ENCODE assay signal across 8 mouse cellular contexts in genomic region chr11:97415330-97415711, GRCm38 (mm10). TPM values are rescaled to one million over a fixed set of nuclear protein-coding genes. Genes with fewer than 3 reads are reported as not detected.
DNase-seq lines count a peak whose midpoint lies in the region; ATAC-seq and TF ChIP-seq lines count a peak whose summit lies in the region.

Gene Arhgap23 (plus strand): TSS chr11:97415533.

- WGBS in embryonic facial prominence, embryonic 10.5 days: under 1% methylated on average over 29 of the region's 29 CpGs
- under 1% methylated on average over 24 of the region's 29 CpGs for WGBS in heart, embryonic 10.5 days
- WGBS in kidney, postnatal 0 days: under 1% methylated on average over 29 of the region's 29 CpGs
- under 1% methylated on average over 28 of the region's 29 CpGs for WGBS in lung, embryonic 14.5 days

- no peak for DNase-seq in urinary bladder, adult 2 months (ENCODE audit: low spot score)
- DNase-seq in urinary bladder, postnatal 10 days (ENCODE audit: low spot score): no peak
- peak; percentile 89 for DNase-seq in embryonic facial prominence, embryonic 10.5 days (ENCODE audit: low spot score)
- peak; percentile 90 for DNase-seq in heart, embryonic 10.5 days (ENCODE audit: low spot score)
- DNase-seq in kidney, postnatal 0 days (ENCODE audit: low spot score): peak; percentile 86
- DNase-seq in lung, embryonic 14.5 days: peak; percentile 88
- no peak for DNase-seq in frontal cortex, postnatal 14 days (ENCODE audit: low spot score in 2 of 2)

- no peaks in the 10 kb centered on the region for H3K36me3 ChIP-seq in embryonic facial prominence, embryonic 10.5 days (replicated peaks)
- H3K36me3 ChIP-seq in heart, embryonic 10.5 days: 0 out of 2 replicates have a peak, but pooled peaks cover 2% of the 10 kb centered on the region
- no peaks in the 10 kb centered on the region for H3K36me3 ChIP-seq in kidney, postnatal 0 days (ENCODE audit: insufficient read depth, low read length)
- H3K36me3 ChIP-seq in lung, embryonic 14.5 days (ENCODE audit: insufficient read depth): no peaks in the 10 kb centered on the region

- TF ChIP-seq CTCF in kidney, postnatal 0 days (IDR thresholded peaks at IDR 0.05; ENCODE audit: low read depth): no peak
- no peak for TF ChIP-seq CTCF in lung, embryonic 14.5 days (IDR thresholded peaks at IDR 0.05; ENCODE audit: low read depth)

- H3K27ac ChIP-seq in embryonic facial prominence, embryonic 10.5 days (replicated peaks): peak within 1 kb of the TSS; percentile 90
- H3K27ac ChIP-seq in heart, embryonic 10.5 days: peak within 1 kb of the TSS; percentile 96
- H3K27ac ChIP-seq in kidney, postnatal 0 days: peak within 1 kb of the TSS; percentile 74
- peak within 1 kb of the TSS; percentile 91 for H3K27ac ChIP-seq in lung, embryonic 14.5 days (ENCODE audit: low read depth)

- no peaks in the 10 kb centered on the region for H3K9me3 ChIP-seq in embryonic facial prominence, embryonic 10.5 days
- no peaks in the 10 kb centered on the region for H3K9me3 ChIP-seq in heart, embryonic 10.5 days
- H3K9me3 ChIP-seq in kidney, postnatal 0 days (replicated peaks; ENCODE audit: low read length): no peaks in the 10 kb centered on the region
- H3K9me3 ChIP-seq in lung, embryonic 14.5 days (ENCODE audit: low read depth, low read length): no peaks in the 10 kb centered on the region

- H3K4me1 ChIP-seq in embryonic facial prominence, embryonic 10.5 days: peaks cover 61% of the 10 kb centered on the region
- peaks cover 63% of the 10 kb centered on the region for H3K4me1 ChIP-seq in heart, embryonic 10.5 days
- peaks cover 9% of the 10 kb centered on the region; the same call in 1 of the 2 replicates for H3K4me1 ChIP-seq in kidney, postnatal 0 days (replicated peaks; ENCODE audit: insufficient read depth, low read length)
- H3K4me1 ChIP-seq in lung, embryonic 14.5 days (ENCODE audit: insufficient read depth): peaks cover 7% of the 10 kb centered on the region; the same call in 1 of the 2 replicates

- peak within 1 kb of the TSS; percentile 83 for H3K9ac ChIP-seq in kidney, postnatal 0 days (ENCODE audit: low read depth, low read length)
- H3K9ac ChIP-seq in lung, embryonic 14.5 days: peak within 1 kb of the TSS; percentile 82

- H3K27me3 ChIP-seq in embryonic facial prominence, embryonic 10.5 days (replicated peaks; ENCODE audit: low read depth, poor library complexity, severe bottlenecking): peaks cover 13% of the 10 kb centered on the region; the same call in 1 of the 2 replicates
- no peaks in the 10 kb centered on the region for H3K27me3 ChIP-seq in heart, embryonic 10.5 days (ENCODE audit: insufficient read depth, poor library complexity, severe bottlenecking)
- H3K27me3 ChIP-seq in kidney, postnatal 0 days (ENCODE audit: insufficient read depth, low read length): no peaks in the 10 kb centered on the region
- no peaks in the 10 kb centered on the region for H3K27me3 ChIP-seq in lung, embryonic 14.5 days (ENCODE audit: insufficient read depth, low read length)

- ATAC-seq in kidney, postnatal 0 days (replicated peaks; ENCODE audit: low FRiP score, low read depth): peak; percentile 78
- ATAC-seq in lung, embryonic 14.5 days (ENCODE audit: insufficient read depth): peak; percentile 90
- ATAC-seq in neutrophil, adult 5-6 weeks (ENCODE audit: extremely low read depth, insufficient number of reproducible peaks, low FRiP score, poor library complexity, severe bottlenecking): peak; percentile 23; the same call in 1 of the 2 replicates

- H3K4me2 ChIP-seq in kidney, postnatal 0 days (ENCODE audit: low read length): peak within 1 kb of the TSS; percentile 87
- H3K4me2 ChIP-seq in lung, embryonic 14.5 days: peak within 1 kb of the TSS; percentile 80

- peak within 1 kb of the TSS; percentile 88 for H3K4me3 ChIP-seq in embryonic facial prominence, embryonic 10.5 days
- peak within 1 kb of the TSS; percentile 96 for H3K4me3 ChIP-seq in heart, embryonic 10.5 days
- H3K4me3 ChIP-seq in kidney, postnatal 0 days (replicated peaks; ENCODE audit: low read depth, low read length): peak within 1 kb of the TSS; percentile 75
- peak within 1 kb of the TSS; percentile 84 for H3K4me3 ChIP-seq in lung, embryonic 14.5 days (ENCODE audit: low read depth, low read length)

RNA-seq across cellular contexts. Expression of gene Arhgap23, which starts in this region (rescaled TPM):
- polyA plus RNA-seq in urinary bladder, adult 2 months (2012; rRNA removed): 26.0 and 33.0 TPM in 2 replicates
- 2.4 TPM in 2 replicates for polyA plus RNA-seq in embryonic facial prominence, embryonic 10.5 days (2016; fragmentation: Nextera tagmentation; extraction: Ambion mirVana)
- 6.8 and 7.8 TPM in 2 replicates for polyA plus RNA-seq in heart, embryonic 10.5 days (2016; fragmentation: Nextera tagmentation; extraction: Ambion mirVana)
- 5.4 and 5.7 TPM in 2 replicates for polyA plus RNA-seq in kidney, postnatal 0 days (2015; fragmentation: Nextera tagmentation; extraction: Ambion mirVana)
- 7.0 and 7.9 TPM in 2 replicates for polyA plus RNA-seq in lung, embryonic 14.5 days (2014; fragmentation: Nextera tagmentation; extraction: Ambion mirVana)
- total RNA-seq in neutrophil, adult 5-6 weeks (2017): 8.8 and 10.5 TPM in 2 replicates

Comparison
In these comparisons a context has a peak if more than half of its experiments do, and no peak if none do; other contexts are left out.
1. DNase-seq: peak in embryonic facial prominence, embryonic 10.5 days (single experiment), heart, embryonic 10.5 days (single experiment), kidney, postnatal 0 days (single experiment) and lung, embryonic 14.5 days (single experiment); none in urinary bladder, adult 2 months (single experiment), urinary bladder, postnatal 10 days (single experiment) and frontal cortex, postnatal 14 days (0 of 2).
2. ATAC-seq: peak in every context shown above with its lines; median percentile 90 in lung, embryonic 14.5 days; 78 in kidney, postnatal 0 days; 23 in neutrophil, adult 5-6 weeks.
3. Peak in every context shown above with its lines, with median percentiles within 50 percentile points of each other: H3K27ac ChIP-seq and H3K4me3 ChIP-seq.